Mouse (Mus musculus) CD4-positive, CD25-positive, alpha-beta regulatory T cell, adult 4 months (primary cell): ENCODE results near the gene Clec2l. TPM values are rescaled to one million over a fixed set of nuclear protein-coding genes. Genes with fewer than 3 reads are reported as not detected.

Source experiments
- ATAC-seq: one replicate; pipeline ENCODE4 v1.8.0; 2017
- polyA plus RNA-seq, 2 experiments: library from polyadenylated mRNA; unstranded; fragments of 100-300 nt; shearing (Covaris generic); gene quantifications; one replicate each; pipeline ENCODE4 v1.2.1; 2017

Clec2l gene
- polyA plus RNA-seq, 2 experiments from 2014 or later = not detected

DNA sequence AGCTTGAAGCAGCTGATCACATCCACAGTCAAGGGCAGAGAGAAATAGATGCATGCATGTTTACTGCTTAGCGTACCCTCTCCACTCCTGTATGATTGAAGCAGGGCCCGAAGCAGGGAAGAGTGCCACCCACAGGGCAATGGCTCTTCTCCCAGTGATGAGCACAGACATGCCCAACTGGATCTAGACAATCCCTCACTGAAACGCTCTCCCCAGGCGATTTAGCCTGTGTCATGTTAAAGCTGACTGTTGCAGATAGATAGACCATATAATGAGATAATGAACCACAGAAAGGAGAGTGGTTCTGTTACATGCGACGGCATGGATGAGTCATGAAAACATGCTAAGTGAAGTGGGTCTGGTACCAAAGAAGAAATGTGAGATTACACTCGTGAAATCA is 8.4 kb downstream of the Clec2l start:
- ATAC-seq = no peak

GRCm38 (mm10) chr6:38672011-38672410 is 9.1 kb downstream of the Clec2l start:
- no peak for ATAC-seq

DNA sequence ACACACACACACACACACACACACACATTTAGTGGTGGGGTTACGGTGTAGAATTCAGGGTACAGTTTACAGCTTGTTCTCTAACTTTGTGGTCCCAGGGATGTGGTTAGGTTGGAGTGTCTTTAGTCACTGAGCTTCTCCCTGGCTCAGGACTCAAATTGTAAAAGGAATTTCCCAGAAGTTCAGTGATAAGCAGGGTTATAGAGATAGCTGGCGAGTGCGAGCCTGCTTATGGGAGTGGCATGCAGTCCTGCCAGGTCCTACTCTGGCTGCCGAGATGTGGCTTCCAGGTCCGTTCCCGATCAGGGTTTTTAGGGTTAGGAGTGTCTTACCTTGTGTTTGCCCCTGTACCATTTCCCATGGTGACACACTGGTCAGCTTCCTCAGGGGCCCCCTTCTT is 13.3 kb downstream of the Clec2l start:
- ATAC-seq = no peak

DNA sequence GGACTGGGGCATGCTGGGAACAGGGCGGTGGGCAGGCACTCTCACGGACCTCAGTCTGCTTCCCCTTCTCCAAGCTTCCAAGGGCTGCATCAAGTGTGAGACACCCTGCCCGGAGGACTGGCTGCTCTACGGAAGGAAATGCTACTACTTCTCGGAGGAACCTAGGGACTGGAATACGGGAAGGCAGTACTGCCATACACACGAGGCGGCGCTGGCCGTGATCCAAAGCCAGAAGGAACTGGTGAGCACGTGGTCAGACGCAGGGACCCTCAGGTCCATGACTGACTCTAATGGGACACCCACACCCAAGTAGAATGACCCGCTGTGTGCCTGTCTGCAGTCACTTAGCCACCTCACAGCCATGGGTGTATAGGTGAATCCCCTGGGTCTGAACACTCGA is 13.9 kb downstream of the Clec2l start:
- no peak for ATAC-seq

DNA sequence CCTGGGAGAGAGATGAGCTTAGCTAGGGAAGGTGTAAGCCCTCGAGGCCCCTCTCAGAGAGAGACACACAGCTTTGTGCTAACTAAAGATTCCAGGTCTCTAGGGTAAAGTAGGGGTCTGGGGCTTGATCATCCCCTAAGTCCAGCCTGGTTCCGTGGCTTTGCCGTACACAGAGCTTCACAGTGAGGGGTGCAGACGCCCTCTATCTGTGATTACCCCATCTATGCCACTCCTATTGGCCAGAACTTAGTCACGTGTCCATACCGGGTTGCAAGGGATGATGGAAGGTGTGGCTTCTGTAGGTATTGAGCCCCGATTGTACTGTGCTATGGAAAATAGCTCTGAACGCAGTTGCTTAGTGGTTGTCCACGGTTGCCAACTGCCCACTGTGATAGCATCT is 14.8 kb downstream of the Clec2l start:
- no peak for ATAC-seq

GRCm38 (mm10) chr6:38682532-38682931 is 19.7 kb downstream of the Clec2l start:
- ATAC-seq = no peak

DNA sequence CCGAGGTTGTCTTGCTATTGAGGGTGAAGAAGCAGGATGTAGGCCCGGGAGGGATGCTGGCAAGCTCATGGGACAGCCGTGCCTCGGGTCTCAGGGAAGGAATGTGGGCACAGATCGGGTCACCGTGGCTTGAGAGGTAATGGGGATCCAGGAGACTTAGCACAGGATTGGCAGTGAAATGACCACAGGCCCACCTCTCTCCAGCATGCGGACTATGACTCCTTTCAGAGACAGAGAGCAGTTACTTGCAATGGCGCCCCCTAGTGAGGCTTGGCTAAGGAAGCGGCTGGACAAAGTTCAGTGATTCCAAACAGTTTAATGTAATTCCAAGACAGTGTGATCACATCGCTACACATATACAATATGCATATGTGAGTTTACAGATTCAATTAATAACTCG is 24.3 kb downstream of the Clec2l start:
- no peak for ATAC-seq

GRCm38 (mm10) chr6:38688841-38689240 is 26.0 kb downstream of the Clec2l start:
- no peak for ATAC-seq

- peak; percentile 42 for ATAC-seq
Measured at GRCm38 (mm10) chr6:38690615-38691014, 27.7 kb downstream of the Clec2l start.

DNA sequence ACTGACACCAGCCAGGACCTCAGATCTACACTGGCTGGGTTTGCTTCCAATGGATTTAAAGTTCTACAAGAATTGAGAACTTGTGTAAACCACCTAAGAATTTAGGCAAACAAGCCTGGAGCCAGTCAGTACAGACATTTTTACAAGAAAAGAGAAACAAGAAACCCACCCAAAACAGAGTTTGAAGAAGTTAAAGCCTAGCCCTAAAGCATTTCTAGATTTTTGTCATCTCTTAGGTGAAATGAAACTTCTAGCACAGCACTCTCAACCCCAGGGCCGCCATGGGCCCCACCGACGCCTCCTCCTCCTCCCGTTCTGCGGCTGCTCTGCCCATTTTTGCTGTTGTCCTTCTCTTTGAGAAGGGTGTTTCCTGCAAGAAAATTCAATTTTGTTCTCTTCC is 28.2 kb downstream of the Clec2l start:
- ATAC-seq = peak; percentile 53

- ATAC-seq = no peak
Measured at GRCm38 (mm10) chr6:38692556-38692955, 29.7 kb downstream of the Clec2l start.

- ATAC-seq = peak; percentile 63
Measured at GRCm38 (mm10) chr6:38695380-38696054, 32.6 kb downstream of the Clec2l start.

DNA sequence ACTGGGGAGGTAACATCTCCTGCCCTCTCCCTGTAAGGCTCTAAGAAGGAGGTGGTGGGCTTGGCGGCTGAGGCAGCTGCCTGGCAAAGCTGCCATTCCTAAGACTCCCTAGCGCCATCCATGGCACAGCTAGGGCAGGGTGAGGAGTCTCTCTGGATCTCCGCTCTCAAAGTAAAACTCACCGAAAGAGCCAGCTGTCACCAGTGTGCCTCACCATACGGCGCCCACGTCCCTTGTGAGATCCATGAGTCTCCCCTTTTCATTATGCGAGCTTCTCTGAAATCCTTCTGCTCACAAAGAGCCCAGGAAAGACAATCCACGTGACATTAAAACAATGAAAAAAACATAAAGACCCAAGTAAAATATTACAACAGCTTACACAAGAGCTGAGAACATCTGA is 33.7 kb downstream of the Clec2l start:
- no peak for ATAC-seq

- ATAC-seq = no peak
Measured at GRCm38 (mm10) chr6:38698233-38698889, 35.5 kb downstream of the Clec2l start.

DNA sequence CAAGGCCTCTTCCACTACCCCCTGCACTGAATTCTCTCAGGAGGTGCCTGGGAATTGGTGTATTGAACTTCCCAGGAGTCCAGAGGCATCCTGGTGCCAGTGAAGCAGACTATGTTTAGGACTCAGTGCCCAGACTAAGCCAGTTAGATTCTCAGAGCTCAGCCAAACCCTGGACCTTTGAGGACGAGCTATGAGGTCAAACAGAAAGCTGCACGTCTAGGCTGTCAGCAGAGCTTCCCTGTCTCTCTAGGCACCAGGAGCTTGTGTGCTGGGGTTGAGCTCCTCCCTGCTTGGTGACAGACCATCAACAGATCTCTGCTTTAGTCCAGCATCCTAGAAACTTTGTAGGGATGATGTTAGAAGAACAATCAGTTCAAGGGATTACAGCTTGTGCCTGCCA is 38.6 kb downstream of the Clec2l start:
- ATAC-seq = no peak

DNA sequence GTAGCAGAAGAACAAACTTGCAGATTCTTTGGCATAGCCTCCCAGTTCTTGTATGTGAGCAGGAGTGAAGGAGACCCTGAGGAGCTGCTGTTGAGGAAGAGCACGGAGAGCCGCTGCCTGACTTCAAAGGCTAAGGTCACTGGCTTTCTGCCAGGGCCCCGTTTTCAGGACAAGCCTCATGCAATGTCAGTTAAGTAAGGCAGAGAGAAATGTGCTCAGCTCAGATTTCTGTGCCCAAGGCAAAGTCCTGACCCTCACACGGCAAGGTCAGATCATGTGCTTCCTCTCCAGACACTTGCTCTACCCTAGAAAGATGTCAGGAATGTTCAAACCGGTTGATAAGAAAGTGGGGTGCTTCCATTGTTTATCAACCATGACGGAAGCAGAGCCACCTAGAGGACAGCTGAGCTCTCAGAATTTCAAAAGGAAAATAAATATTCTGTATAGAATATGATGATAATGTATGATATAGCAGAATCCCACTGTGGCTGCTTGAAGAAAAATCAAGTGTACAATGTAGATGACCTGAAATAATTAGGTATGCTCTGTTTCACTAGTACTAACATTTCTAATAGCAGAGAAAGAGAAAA is 40.0 kb downstream of the Clec2l start:
- no peak for ATAC-seq

DNA sequence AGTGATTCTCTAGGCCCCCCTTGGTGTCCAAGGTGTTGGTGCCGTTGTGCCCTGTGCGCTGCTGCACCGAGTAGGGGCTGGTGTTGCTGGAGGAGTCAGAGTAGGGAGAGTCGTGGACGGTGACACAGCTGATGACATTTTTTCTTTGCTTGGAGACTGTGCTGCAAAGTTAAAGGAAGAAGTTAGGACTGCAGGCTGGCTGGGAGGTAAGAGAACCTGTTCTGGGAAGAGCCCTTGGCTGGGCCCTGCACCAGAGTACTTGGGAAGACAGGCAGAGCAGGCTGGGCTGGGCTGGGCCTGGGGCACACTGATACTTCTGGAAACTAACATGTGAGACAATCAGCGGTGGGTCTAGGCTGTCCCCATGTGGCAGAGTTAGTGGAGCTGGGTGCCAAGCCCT is 40.7 kb downstream of the Clec2l start:
- ATAC-seq = no peak

GRCm38 (mm10) chr6:38704264-38704984 is 41.6 kb downstream of the Clec2l start:
- ATAC-seq = no peak

DNA sequence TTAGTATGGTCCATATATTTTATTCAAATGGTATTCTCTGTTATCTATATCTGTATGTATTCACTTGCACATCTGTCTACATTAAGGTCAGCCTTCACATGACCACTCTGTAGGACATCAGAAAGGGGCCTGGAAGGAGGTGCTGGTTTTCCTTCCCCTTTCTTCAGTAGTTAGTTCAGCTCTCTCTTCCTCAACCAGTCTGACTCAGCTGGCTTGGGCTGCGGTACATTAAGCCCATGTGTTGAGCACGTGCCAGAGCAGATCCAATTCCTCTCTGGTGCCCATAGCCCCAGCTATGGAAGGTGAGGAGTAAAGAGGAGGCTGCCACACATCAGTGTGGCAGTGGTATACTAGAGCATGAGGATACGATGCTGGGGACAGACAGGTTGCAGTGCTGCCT is 47.6 kb downstream of the Clec2l start:
- no peak for ATAC-seq

- no peak for ATAC-seq
Measured at GRCm38 (mm10) chr6:38713957-38714898, 51.4 kb downstream of the Clec2l start.

DNA sequence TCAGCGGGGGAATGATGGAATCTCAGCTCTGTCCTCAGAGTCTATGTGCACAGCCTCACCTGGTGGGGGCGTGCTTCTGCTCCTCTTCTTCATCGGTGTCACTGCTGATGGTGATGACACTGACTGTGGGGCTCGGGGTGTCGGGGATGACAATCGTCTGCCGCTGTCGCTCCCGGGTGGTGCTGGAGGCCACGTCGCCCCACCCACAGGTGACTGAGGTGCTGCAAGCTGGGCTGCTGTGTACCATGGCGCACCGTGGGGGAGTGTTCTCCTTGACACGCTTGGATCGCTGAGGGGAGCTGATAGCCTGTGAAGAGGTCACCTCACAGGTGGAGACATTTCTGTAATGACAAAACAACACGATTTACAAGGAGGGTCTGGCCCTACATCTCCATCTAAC is 53.0 kb downstream of the Clec2l start:
- no peak for ATAC-seq

DNA sequence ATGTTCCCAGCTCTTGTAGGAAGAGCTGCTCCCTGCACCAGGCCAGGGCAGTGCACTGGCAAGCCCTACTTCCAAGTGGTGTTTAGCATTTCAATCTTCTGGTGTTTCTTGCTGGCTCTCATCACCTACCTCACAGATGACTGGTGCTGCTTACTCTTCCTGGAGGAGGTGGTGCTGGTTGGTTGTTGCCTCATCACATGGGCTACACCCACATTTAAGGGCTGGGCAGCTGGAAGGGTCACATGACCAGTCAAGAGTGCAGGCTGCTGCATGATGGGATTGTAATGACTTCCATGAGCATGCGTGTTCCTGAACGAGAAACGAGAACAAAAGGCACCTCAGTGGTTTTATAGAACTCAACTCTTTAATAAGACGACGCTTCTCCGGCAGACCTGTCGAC is 55.8 kb downstream of the Clec2l start:
- no peak for ATAC-seq
